Mouse (Mus musculus) myocyte (in vitro differentiated cells): ENCODE data around the gene Arhgef28.

Source experiments
- CEBPB ChIP-seq: IDR thresholded peaks from 2 replicates; pipeline ENCODE4 v1.6.1; 2011; ENCODE audit warnings: mild to moderate bottlenecking, moderate library complexity; ENCODE audit not compliant: poor library complexity, insufficient read depth, severe bottlenecking
- E2F4 ChIP-seq: IDR thresholded peaks from one replicate; pipeline ENCODE4 v1.6.1; 2011; ENCODE audit warnings: mild to moderate bottlenecking, control low read depth, moderate library complexity; ENCODE audit not compliant: insufficient read depth
- MAX ChIP-seq: IDR thresholded peaks from one replicate; pipeline ENCODE4 v1.6.1; 2011; ENCODE audit warnings: low read depth, mild to moderate bottlenecking, control low read depth
- MYOG ChIP-seq, 3 experiments: IDR thresholded peaks; one replicate each; pipeline ENCODE4 v1.6.1; 2011; ENCODE audit warnings: control low read depth in 2 of 3, low read depth in 2 of 3, mild to moderate bottlenecking in 2 of 3; ENCODE audit not compliant: insufficient read length in 2 of 3, control insufficient read depth in 1 of 3, insufficient read depth in 1 of 3
- POLR2A ChIP-seq: IDR thresholded peaks from one replicate; pipeline ENCODE4 v1.6.1; 2011; ENCODE audit warnings: low read depth, mild to moderate bottlenecking, control low read depth, moderate library complexity; ENCODE audit not compliant: insufficient read length
- POLR2AphosphoS2 ChIP-seq: IDR thresholded peaks from one replicate; pipeline ENCODE4 v1.6.1; 2011; ENCODE audit warnings: low read depth, control low read depth; ENCODE audit not compliant: insufficient read length
- TCF12 ChIP-seq: IDR thresholded peaks from one replicate; pipeline ENCODE4 v1.6.1; 2011; ENCODE audit warnings: mild to moderate bottlenecking, control low read depth; ENCODE audit not compliant: poor library complexity, insufficient read depth, severe bottlenecking
- TCF3 ChIP-seq: IDR thresholded peaks from one replicate; pipeline ENCODE4 v1.6.1; 2011; ENCODE audit warnings: low read depth, control low read depth; ENCODE audit not compliant: insufficient read length
- USF1 ChIP-seq: IDR thresholded peaks from one replicate; pipeline ENCODE4 v1.6.1; 2011; ENCODE audit warnings: low read depth, mild to moderate bottlenecking, control low read depth, moderate library complexity

- TF ChIP-seq POLR2A: no peak
- TF ChIP-seq MAX: no peak
- peak; percentile 19 for TF ChIP-seq TCF3
- no peak for TF ChIP-seq E2F4
- no peak for TF ChIP-seq MYOG (IDR thresholded peaks at IDR 0.05; ENCODE audit: control insufficient read depth in 1 of 3, insufficient read depth in 1 of 3, insufficient read length in 2 of 3, low read depth in 2 of 3)
- no peak for TF ChIP-seq CEBPB
- no peak for TF ChIP-seq POLR2AphosphoS2
- TF ChIP-seq USF1: no peak
- no peak for TF ChIP-seq TCF12
Measured at GRCm38 (mm10) chr13:97927376-97928134, 278.7 kb downstream of the Arhgef28 start.
